Mouse (Mus musculus): ENCODE data around the gene Trak1. TPM values are rescaled to one million over a fixed set of nuclear protein-coding genes. Genes with fewer than 3 reads are reported as not detected.

The Trak1 gene
- 2.9 and 3.3 TPM in 2 replicates for polyA plus RNA-seq (2012; rRNA removed)

DNA sequence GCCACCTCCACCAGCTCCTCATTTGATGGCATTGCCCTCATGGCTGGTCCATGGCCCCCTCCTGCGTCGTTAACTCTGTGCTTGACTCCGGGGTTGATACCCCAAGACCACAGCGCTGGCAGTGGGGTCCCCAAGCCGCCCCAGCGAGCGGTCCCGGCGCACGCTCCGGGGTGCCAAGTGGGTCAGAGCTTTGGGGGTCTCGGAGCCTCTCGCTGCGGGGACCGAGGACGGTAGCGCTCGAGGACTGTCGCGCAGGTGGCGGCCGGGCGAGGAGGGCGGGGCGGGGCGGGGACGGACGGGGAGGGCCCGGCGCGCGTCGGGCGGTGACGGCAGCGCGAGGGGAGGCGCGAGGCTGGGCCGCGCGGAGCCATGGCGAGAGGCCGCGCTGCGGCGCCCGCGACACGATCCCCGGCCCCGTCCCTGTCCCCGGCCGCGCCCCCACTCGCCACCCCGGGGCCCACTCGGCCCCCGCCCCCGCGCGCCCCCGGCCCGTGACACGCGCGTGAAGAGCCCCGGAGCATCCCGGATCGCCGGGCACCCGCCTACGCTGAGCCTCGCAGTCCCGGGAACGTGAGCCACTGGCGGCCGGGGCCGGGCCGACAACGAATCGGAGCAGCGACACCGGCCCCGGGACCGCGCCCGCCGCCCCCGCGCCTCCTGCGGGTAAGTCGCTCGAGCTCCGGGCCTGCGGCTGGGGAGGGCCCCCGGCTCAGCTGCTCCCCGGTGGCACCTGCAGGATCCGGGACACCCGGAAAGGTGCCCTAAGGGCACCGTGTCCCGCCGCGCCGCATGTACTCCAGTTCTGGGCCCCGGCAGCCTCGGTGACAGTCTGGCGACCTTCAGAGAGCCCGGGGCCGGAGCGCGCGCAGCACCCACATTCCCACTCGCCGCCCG, at the start of gene Trak1:
TSS of gene Trak1 (plus strand) at position 332 of the 894 bp plus-strand sequence.

DNA sequence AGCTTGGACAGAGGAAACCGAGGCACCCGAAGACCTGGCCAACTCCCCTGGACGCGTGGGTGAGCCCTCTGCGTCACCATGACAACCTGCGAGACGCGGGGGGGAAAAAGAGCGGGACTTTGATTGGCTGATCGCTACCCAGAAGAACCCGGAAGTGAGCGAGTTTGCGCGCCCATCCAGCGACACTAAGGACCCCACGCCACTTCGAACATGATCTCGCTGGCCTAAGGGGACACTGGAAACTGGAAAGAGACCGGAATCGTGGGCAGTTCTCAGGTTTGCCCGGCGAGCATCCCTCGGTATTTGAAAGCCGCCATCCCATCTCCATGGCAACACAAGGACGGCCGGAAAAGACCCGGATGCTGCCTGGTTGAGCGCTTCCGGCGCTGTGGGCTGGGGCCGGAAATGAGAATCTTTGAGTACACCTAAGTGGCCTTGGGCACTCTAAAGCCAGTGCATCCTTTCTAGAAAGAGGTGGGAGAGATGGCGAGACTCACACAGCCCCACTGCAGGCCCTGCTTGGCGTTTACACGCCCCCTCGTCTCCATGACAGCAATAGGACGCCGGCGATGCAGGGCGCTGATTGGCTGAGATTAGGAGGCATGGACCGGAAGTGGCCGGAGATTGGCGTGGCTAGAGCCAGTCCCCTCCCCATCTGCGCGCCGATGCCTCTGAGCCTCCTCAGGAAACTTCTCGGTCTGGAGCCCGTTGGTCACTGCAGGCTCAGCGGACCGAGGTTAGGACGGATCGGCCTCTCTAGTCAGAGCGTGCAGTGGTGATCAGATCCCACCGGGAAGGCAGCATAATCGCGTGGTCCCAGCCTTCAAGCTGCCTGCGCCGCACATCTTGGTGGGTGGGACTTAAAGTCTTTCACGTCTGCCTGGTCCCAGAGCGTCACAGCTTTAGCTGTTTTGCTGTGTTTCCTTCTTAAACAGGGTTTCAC, 19.9 kb upstream of the Trak1 start, which contains the start of gene Ulk4:
TSS of gene Ulk4 (minus strand) at position 80 of the 943 bp plus-strand sequence.

DNA sequence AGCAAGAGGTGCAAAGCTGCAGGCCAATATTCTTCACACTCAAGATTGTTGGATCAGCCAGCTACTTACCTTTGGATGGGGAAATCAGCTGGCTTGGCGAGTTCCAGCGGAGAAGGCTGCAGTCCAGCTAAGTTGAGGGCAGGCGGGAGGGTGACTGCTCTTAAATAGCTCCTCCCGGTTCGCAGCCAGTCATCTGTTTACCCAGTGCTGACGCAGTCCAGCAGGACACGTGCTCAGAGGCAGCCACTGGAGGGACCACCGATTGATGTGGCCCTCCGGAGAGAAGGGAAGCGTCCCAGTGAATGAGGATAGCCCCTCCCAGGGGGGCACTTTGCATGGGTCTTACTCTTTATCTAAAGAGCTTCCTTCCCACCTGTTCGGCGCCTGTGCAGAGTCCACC, 198.2 kb downstream of the Trak1 start, which contains the start of gene Cck:
TSS of gene Cck (minus strand) at position 166 of the 400 bp plus-strand sequence.

Other genes starting within 250 kb of the Trak1 start
- gene Ulk4, start 20.3 kb upstream of the Trak1 start, polyA plus RNA-seq (2012; rRNA removed) = 0.17 and 0.25 TPM in 2 replicates
- gene Cck, start 198.2 kb downstream of the Trak1 start, polyA plus RNA-seq (2012; rRNA removed) = 0.16 and 0.17 TPM in 2 replicates